Mouse (Mus musculus) CH12.LX (cell line): ENCODE results near the gene Sf3b4. TPM values are rescaled to one million over a fixed set of nuclear protein-coding genes. Genes with fewer than 3 reads are reported as not detected.
A peak's percentile ranks its signal among the peaks of the same experiment; 100 is the strongest.

Source experiments
- DNase-seq: peaks from one replicate; pipeline ENCODE4 v3.0.0-alpha.2; 2013; ENCODE audit errors: extremely low read depth
- H3K27ac ChIP-seq: 2 replicates; pipeline ENCODE4 v1.5.1; 2012; ENCODE audit warnings: low read depth, mild to moderate bottlenecking, control low read depth, moderate library complexity; ENCODE audit not compliant: insufficient read depth
- H3K27me3 ChIP-seq: replicated peaks from 2 replicates; pipeline ENCODE3; 2012; ENCODE audit warnings: inconsistent platforms
- H3K36me3 ChIP-seq, 2 experiments: replicated peaks in 1 of 2; 2 replicates each; pipeline versions ENCODE3 to v1.6.1; 2012; ENCODE audit warnings: inconsistent platforms in 1 of 2, low read length in 1 of 2, mild to moderate bottlenecking in 1 of 2, mixed read lengths in 1 of 2, moderate library complexity in 1 of 2; ENCODE audit not compliant: control insufficient read depth in 1 of 2, insufficient read depth in 1 of 2
- H3K4me1 ChIP-seq, 2 experiments: 2 replicates each; pipeline ENCODE4 v1.6.1; 2012; ENCODE audit warnings: inconsistent platforms in 1 of 2, moderate library complexity in 1 of 2; ENCODE audit not compliant: insufficient read depth in 2 of 2, control insufficient read depth in 1 of 2
- H3K4me2 ChIP-seq: 2 replicates; pipeline ENCODE4 v1.6.1; 2012; ENCODE audit warnings: low read depth, mild to moderate bottlenecking, control low read depth; ENCODE audit not compliant: poor library complexity, insufficient read depth, severe bottlenecking
- H3K4me3 ChIP-seq, 3 experiments: fragments of 150-350 bp in 1 of 3; sonication (generic) in 1 of 3; replicated peaks in 1 of 3; 2 replicates each; pipeline versions ENCODE3 to v1.5.1; 2011 to 2012; ENCODE audit warnings: low read depth in 2 of 3, low read length in 2 of 3, mild to moderate bottlenecking in 2 of 3, moderate library complexity in 2 of 3, control low read depth in 1 of 3, improper control_type of control experiment in 1 of 3, inconsistent platforms in 1 of 3, mixed read lengths in 1 of 3; ENCODE audit not compliant: poor library complexity in 1 of 3
- H3K79me2 ChIP-seq: replicated peaks from 2 replicates; pipeline ENCODE4 v1.6.1; 2012; ENCODE audit warnings: mild to moderate bottlenecking, moderate library complexity; ENCODE audit not compliant: control insufficient read depth, poor library complexity, insufficient read depth, severe bottlenecking; ENCODE audit errors: extremely low read depth
- H3K9ac ChIP-seq: 2 replicates; pipeline ENCODE4 v1.6.1; 2012; ENCODE audit warnings: low read depth, mild to moderate bottlenecking, control low read depth, moderate library complexity; ENCODE audit not compliant: insufficient read depth
- H3K9me3 ChIP-seq: replicated peaks from 2 replicates; pipeline ENCODE3; 2012; ENCODE audit warnings: low read length, inconsistent platforms, mixed read lengths
- CHD1 ChIP-seq: IDR thresholded peaks from 2 replicates; pipeline ENCODE4 v1.6.1; 2012; ENCODE audit warnings: low read depth, low read length, improper control_type of control experiment, inconsistent platforms
- CHD2 ChIP-seq: IDR thresholded peaks from 2 replicates; pipeline ENCODE4 v1.6.1; 2011; ENCODE audit warnings: low read length, improper control_type of control experiment
- EP300 ChIP-seq: IDR thresholded peaks from 2 replicates; pipeline ENCODE4 v1.6.1; 2011; ENCODE audit warnings: low read length, improper control_type of control experiment
- ETS1 ChIP-seq: conservative IDR thresholded peaks from 2 replicates; pipeline ENCODE4 v1.6.1; 2012; ENCODE audit warnings: low read depth, mild to moderate bottlenecking, inconsistent platforms, low read length, improper control_type of control experiment, moderate library complexity
- IRF4 ChIP-seq: IDR thresholded peaks from 2 replicates; pipeline ENCODE4 v1.6.1; 2014; ENCODE audit warnings: low read depth, mild to moderate bottlenecking, inconsistent platforms, low read length, improper control_type of control experiment
- JUN ChIP-seq: IDR thresholded peaks from 2 replicates; pipeline ENCODE4 v1.6.1; 2011; ENCODE audit warnings: low read depth, mild to moderate bottlenecking, low read length, improper control_type of control experiment, moderate library complexity; ENCODE audit not compliant: insufficient read depth
- JUND ChIP-seq: conservative IDR thresholded peaks from 2 replicates; pipeline ENCODE4 v1.6.1; 2011; ENCODE audit warnings: low read depth, low read length, improper control_type of control experiment
- KAT2A ChIP-seq: IDR thresholded peaks from 2 replicates; pipeline ENCODE4 v1.6.1; 2012; ENCODE audit warnings: low read length, improper control_type of control experiment, inconsistent platforms; ENCODE audit not compliant: insufficient replicate concordance
- MAFK ChIP-seq: IDR thresholded peaks from 2 replicates; pipeline ENCODE4 v1.6.1; 2011; ENCODE audit warnings: low read length, improper control_type of control experiment; ENCODE audit not compliant: insufficient replicate concordance
- MAX ChIP-seq: IDR thresholded peaks from 2 replicates; pipeline ENCODE4 v1.6.1; 2011; ENCODE audit warnings: low read length, improper control_type of control experiment
- MAZ ChIP-seq: IDR thresholded peaks from 2 replicates; pipeline ENCODE4 v1.6.1; 2012; ENCODE audit warnings: low read depth, mild to moderate bottlenecking, inconsistent platforms, low read length, improper control_type of control experiment, moderate library complexity
- MEF2A ChIP-seq: IDR thresholded peaks from 2 replicates; pipeline ENCODE4 v1.6.1; 2014; ENCODE audit warnings: low read depth, mild to moderate bottlenecking, inconsistent platforms, low read length, improper control_type of control experiment, borderline replicate concordance
- PAX5 ChIP-seq: IDR thresholded peaks from 2 replicates; pipeline ENCODE4 v1.6.1; 2012; ENCODE audit warnings: low read length, inconsistent platforms, mixed read lengths
- POLR2AphosphoS2 ChIP-seq: IDR thresholded peaks from 2 replicates; pipeline ENCODE4 v1.6.1; 2011; ENCODE audit warnings: low read depth, low read length, improper control_type of control experiment
- RAD21 ChIP-seq: IDR thresholded peaks from 2 replicates; pipeline ENCODE4 v1.6.1; 2011; ENCODE audit warnings: low read depth, mild to moderate bottlenecking, low read length, improper control_type of control experiment, moderate library complexity
- RCOR1 ChIP-seq: conservative IDR thresholded peaks from 2 replicates; pipeline ENCODE4 v1.6.1; 2012; ENCODE audit warnings: low read depth, mild to moderate bottlenecking, inconsistent platforms, low read length, improper control_type of control experiment
- SIN3A ChIP-seq: IDR thresholded peaks from 2 replicates; pipeline ENCODE4 v1.6.1; 2012; ENCODE audit warnings: low read length, improper control_type of control experiment, inconsistent platforms
- SMC3 ChIP-seq: IDR thresholded peaks from 2 replicates; pipeline ENCODE4 v1.6.1; 2011; ENCODE audit warnings: low read depth, low read length, improper control_type of control experiment
- TCF12 ChIP-seq: IDR thresholded peaks from 2 replicates; pipeline ENCODE4 v1.6.1; 2014; ENCODE audit warnings: low read depth, mild to moderate bottlenecking, inconsistent platforms, low read length, improper control_type of control experiment
- UBTF ChIP-seq: IDR thresholded peaks from 2 replicates; pipeline ENCODE4 v1.6.1; 2012; ENCODE audit warnings: low read depth, mild to moderate bottlenecking, inconsistent platforms, low read length, improper control_type of control experiment, moderate library complexity
- ZC3H11A ChIP-seq: IDR thresholded peaks from 2 replicates; pipeline ENCODE4 v1.6.1; 2012; ENCODE audit warnings: low read depth, mild to moderate bottlenecking, inconsistent platforms, low read length, improper control_type of control experiment
- ZKSCAN1 ChIP-seq: IDR thresholded peaks from 2 replicates; pipeline ENCODE4 v1.6.1; 2012; ENCODE audit warnings: low read depth, inconsistent platforms, low read length, improper control_type of control experiment, borderline replicate concordance
- ZMIZ1 ChIP-seq: IDR thresholded peaks from 2 replicates; pipeline ENCODE4 v1.6.1; 2012; ENCODE audit warnings: low read depth, mild to moderate bottlenecking, inconsistent platforms, low read length, improper control_type of control experiment
- ZNF384 ChIP-seq: IDR thresholded peaks from 2 replicates; pipeline ENCODE4 v1.6.1; 2012; ENCODE audit warnings: low read depth, low read length, improper control_type of control experiment, inconsistent platforms
- dilution Hi-C: fragments of 300-500 bp; cut with MboI; formaldehyde crosslinking; loops from 2 replicates; pipeline ENCODE4 v1.14.3; 2020; ENCODE audit warnings: low sequenced_read_pairs; ENCODE audit not compliant: extremely low pct_unique_long_range_greater_than_20kb, extremely low pct_ligation_motif_present
- in situ Hi-C: fragments of 300-500 bp; cut with MboI; formaldehyde crosslinking; loops from 3 replicates; pipeline ENCODE4 v1.14.3; 2019; ENCODE audit warnings: low sequenced_read_pairs, low pct_ligation_motif_present, low pct_unique_long_range_greater_than_20kb, mixed read lengths
- polyA plus RNA-seq: library from polyadenylated mRNA; unstranded; fragments of >175 nt; gene quantifications from 2 replicates; pipeline ENCODE4 v1.2.1, GENCODE M21; 2012; ENCODE audit warnings: low read depth; ENCODE audit not compliant: insufficient read length
- total RNA-seq, 2 experiments: library from RNA; depleted of rRNA; stranded (reverse); fragments of 300-350 nt in 1 of 2; fragments of >200 nt in 1 of 2; gene quantifications; 2 replicates each; pipeline ENCODE4 v1.2.3; 2012 to 2014

Sf3b4 gene
- total and polyA plus RNA-seq, 3 experiments: 38.1 to 147 (median 47.9) TPM

DNA sequence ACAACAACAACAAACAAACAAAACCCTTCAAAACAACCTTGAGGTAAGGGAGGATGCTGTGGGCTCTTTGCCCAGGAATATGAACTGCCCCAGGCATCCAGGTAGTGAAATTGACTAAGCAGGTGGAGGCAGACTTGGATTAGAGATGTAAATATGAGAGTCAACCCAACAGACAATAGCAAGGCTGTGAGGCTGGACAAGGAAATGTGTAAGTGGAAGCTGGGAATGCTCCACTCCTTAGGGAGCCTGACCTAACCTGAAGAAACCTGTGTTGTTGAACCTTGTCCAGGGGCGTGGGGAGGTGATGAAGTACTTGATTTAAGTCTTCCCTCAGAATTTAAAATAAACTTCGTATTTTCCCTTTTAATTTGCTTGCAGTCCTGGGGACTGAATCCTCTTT is 6.8 kb downstream of the Sf3b4 start:
- TF ChIP-seq POLR2AphosphoS2 (peak; percentile 69; the same call in 1 of the 2 replicates), RCOR1 (no peak)
- in situ Hi-C loops: no loop called here
- Histone ChIP-seq H3K9ac (no peak overlapping the region), H3K4me1 (peaks cover 10 to 42% of the 10 kb centered on the region in 2 experiments), H3K79me2 (peaks cover 18% of the 10 kb centered on the region), H3K27me3 (no peaks in the 10 kb centered on the region), H3K36me3 (peaks cover 36 to 54% of the 10 kb centered on the region in 2 experiments), H3K9me3 (no peaks in the 10 kb centered on the region), H3K4me3 (no peak overlapping the region), H3K27ac (no peak overlapping the region), H3K4me2 (no peak overlapping the region)
- dilution Hi-C loops: no loop called here
- no peak for DNase-seq

DNA sequence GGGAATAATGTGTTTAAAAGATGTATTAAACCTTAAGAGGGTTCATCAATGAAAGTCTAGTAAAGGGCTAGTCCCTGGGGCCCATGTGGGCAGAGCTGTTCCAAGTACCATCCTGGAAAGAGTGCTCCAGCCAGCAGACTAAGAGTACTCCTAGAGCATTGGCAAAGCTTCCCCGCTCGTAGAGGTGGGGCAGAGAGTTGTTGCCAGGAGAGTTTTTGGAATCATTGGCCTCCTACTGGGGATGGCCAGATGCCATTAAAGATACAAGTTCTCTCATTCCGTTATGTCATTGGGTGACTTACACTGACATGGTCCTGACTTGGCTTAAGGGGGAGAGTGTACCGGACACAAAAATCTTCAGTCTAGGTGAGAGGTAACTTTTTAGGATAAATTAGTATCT is 7.4 kb downstream of the Sf3b4 start:
- no peak overlapping the region for H3K9ac ChIP-seq
- TF ChIP-seq ZMIZ1 (no peak), JUN (no peak), MEF2A (no peak), KAT2A (no peak), RAD21 (no peak), MAX (no peak), SMC3 (no peak)
- TF ChIP-seq, all 38 proteins: peak for 0
- H3K4me1 ChIP-seq: peaks cover 5 to 36% of the 10 kb centered on the region in 2 experiments; a peak in 3 of 4 replicates
- no peaks in the 10 kb centered on the region for H3K27me3 ChIP-seq
- no peak overlapping the region for H3K27ac ChIP-seq
- no peak for DNase-seq
- no peaks in the 10 kb centered on the region for H3K9me3 ChIP-seq
- in situ Hi-C loops (no loop called here), dilution Hi-C loops (no loop called here)
- H3K36me3 ChIP-seq: peaks cover 30 to 48% of the 10 kb centered on the region in 2 experiments
- no peak overlapping the region for H3K4me3 ChIP-seq
- no peak overlapping the region for H3K4me2 ChIP-seq
- peaks cover 13% of the 10 kb centered on the region for H3K79me2 ChIP-seq

DNA sequence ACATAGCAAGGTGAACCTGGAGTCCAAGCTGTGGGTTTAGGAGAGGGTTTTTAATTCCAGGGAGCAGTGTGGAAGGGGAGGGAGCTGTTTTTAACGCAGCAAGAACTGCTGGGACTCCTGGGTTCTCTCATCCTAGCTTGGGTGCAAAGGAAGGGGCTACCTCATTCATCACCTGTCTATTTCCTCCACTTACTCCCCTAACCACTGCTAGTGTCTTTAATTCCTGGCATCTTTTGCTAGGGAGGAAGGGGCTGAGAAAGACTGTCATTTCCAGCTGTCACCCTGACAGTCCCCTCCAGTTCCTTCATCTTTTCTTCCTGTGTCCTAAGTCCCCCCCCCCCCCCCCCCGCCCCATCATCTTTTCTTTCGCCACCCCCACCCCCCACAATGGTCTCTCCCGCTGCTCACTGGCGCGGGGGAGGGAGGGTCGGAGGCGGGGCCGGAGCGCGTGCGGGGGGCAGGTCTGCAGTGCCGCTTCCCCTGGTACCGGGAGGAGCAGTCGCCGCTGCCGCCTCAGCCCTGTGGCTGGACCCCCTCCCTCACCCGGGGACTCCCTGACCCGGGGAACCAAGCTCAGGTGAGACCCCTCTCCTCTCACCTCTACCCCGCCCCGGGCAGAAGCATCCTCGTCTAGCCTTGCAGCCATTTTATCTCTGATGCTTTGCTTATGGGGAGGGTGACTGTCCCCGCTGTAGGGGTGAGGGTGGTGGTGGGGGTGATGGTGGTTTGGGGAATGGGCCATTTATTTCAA is 8.8 kb downstream of the Sf3b4 start, which contains the start of gene Sv2a:
Sv2a (plus strand) TSS at position 425 of the 751 bp plus-strand sequence.
- H3K9ac ChIP-seq: peak within 1 kb of the TSS; percentile 61
- H3K4me1 ChIP-seq: peaks cover 5 to 27% of the 10 kb centered on the region in 2 experiments; a peak in 3 of 4 replicates
- H3K36me3 ChIP-seq: peaks cover 20 to 48% of the 10 kb centered on the region in 2 experiments
- peak within 1 kb of the TSS; percentile 56 to 80 (median 59) for H3K4me3 ChIP-seq
- DNase-seq: no peak
- no peaks in the 10 kb centered on the region for H3K9me3 ChIP-seq
- no peak within 1 kb of the TSS for H3K27ac ChIP-seq
- H3K79me2 ChIP-seq: peaks cover under 1% of the 10 kb centered on the region; the same call in 1 of the 2 replicates
- in situ Hi-C loops (no loop called here), dilution Hi-C loops (no loop called here)
- H3K27me3 ChIP-seq: no peaks in the 10 kb centered on the region
- H3K4me2 ChIP-seq: peak within 1 kb of the TSS; percentile 90
- TF ChIP-seq SIN3A (no peak), MAX (no peak), POLR2AphosphoS2 (no peak), ZNF384 (no peak), JUN (no peak), PAX5 (no peak), UBTF (no peak), EP300 (no peak), CHD1 (no peak), MAZ (peak; percentile 56), JUND (no peak), ETS1 (no peak), MAFK (no peak), CHD2 (no peak), TCF12 (no peak), ZC3H11A (no peak), ZKSCAN1 (no peak), ZMIZ1 (no peak), RAD21 (no peak), IRF4 (no peak)
